Mouse (Mus musculus) limb, embryonic 15.5 days (tissue): ENCODE data around the gene Fetub. TPM values are rescaled to one million over a fixed set of nuclear protein-coding genes. Genes with fewer than 3 reads are reported as not detected.

ENCODE experiments used
- ATAC-seq: fragments of 200-750 bp; cut with Nextera tagmentation; 2 replicates; pipeline ENCODE4 v1.8.0; 2017; ENCODE audit warnings: low read depth, moderate TSS enrichment; ENCODE audit not compliant: insufficient number of reproducible peaks, low FRiP score, low TSS enrichment
- H3K27ac ChIP-seq: fragments of 300-500 bp; sonication (generic); 2 replicates; pipeline ENCODE4 v1.5.1; 2015; ENCODE audit warnings: moderate library complexity, mild to moderate bottlenecking, inconsistent platforms
- H3K27me3 ChIP-seq: fragments of 300-500 bp; sonication (generic); 2 replicates; pipeline ENCODE4 v1.6.1; 2015; ENCODE audit warnings: inconsistent platforms
- H3K36me3 ChIP-seq: fragments of 300-500 bp; sonication (generic); 2 replicates; pipeline ENCODE4 v1.6.1; 2015; ENCODE audit warnings: inconsistent platforms
- H3K4me1 ChIP-seq: fragments of 300-500 bp; sonication (generic); 2 replicates; pipeline ENCODE4 v1.6.1; 2015; ENCODE audit warnings: inconsistent platforms
- H3K4me2 ChIP-seq: fragments of 300-500 bp; sonication (generic); 2 replicates; pipeline ENCODE4 v1.6.1; 2015; ENCODE audit warnings: mild to moderate bottlenecking, inconsistent platforms
- H3K4me3 ChIP-seq: fragments of 300-500 bp; sonication (generic); 2 replicates; pipeline ENCODE4 v1.5.1; 2015; ENCODE audit warnings: mild to moderate bottlenecking, inconsistent platforms
- H3K9ac ChIP-seq: fragments of 300-500 bp; sonication (generic); 2 replicates; pipeline ENCODE4 v1.6.1; 2015; ENCODE audit warnings: inconsistent platforms
- H3K9me3 ChIP-seq: fragments of 300-500 bp; sonication (generic); 2 replicates; pipeline ENCODE4 v1.6.1; 2016; ENCODE audit warnings: inconsistent platforms
- WGBS: fragments of 180-500 bp; shearing (Covaris S2); methylation state at CpG from one replicate; pipeline ENCODE4 v1.1.7; 2015; 5-methylcytosine and 5-hydroxymethylcytosine counted together
- polyA plus RNA-seq: library from polyadenylated mRNA; unstranded; fragments of >200 nt; fragmentation: Nextera tagmentation; extraction: Ambion mirVana; gene quantifications from 2 replicates; pipeline ENCODE4 v1.2.1, GENCODE M21; 2015

Gene Fetub
- polyA plus RNA-seq, 1 experiment from 2014 or later: 2.3 TPM

DNA sequence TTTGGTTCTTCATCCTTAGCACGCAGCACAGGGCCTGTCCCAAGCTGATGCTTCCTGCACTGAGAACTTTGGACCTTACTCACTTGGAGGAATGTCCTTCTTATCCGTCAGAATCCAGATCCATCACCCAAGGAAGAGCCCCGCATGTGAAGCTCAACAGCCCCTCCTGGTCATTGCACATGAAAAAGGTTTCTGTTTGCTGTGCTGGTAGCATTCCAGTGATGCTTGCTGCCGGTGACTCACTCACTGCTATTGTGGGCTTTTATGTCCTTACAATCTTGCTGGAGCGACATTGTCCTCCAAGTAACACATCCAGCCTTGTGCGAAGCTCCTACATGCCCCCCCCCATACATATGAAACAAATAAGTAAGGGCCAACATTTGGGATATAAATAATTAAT lies 5.2 kb upstream of the Fetub start:
- no peak overlapping the region for H3K4me3 ChIP-seq
- WGBS: 83% methylated on average over 6 of the region's 6 CpGs

DNA sequence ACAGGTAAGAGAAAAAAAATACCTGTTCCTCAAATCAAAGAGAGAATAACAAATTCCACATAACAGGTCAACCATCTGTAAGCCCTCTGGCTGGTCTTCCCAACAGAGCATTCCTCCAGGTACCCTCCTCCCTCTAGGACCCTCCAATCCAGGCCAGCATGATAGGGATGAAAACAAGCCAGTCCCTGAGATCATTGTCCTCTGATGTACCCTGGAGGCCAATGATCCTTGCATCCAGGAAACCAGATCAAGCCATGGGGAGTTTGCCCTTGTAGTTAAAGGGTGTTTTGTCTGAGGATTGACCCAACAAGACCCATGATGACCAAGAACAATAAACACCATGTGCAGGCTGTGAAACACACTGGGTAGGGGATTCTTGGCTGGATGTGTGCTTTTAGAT lies 3.9 kb upstream of the Fetub start:
- Histone ChIP-seq H3K4me1 (no peaks in the 10 kb centered on the region), H3K36me3 (no peaks in the 10 kb centered on the region), H3K4me3 (no peak overlapping the region), H3K9me3 (no peaks in the 10 kb centered on the region), H3K9ac (no peak overlapping the region), H3K27me3 (no peaks in the 10 kb centered on the region), H3K27ac (no peak overlapping the region), H3K4me2 (no peak overlapping the region)
- no peak for ATAC-seq

More for the DNA sequence above, 5.2 kb upstream of the Fetub start:
- no peak overlapping the region for H3K9ac ChIP-seq
- no peaks in the 10 kb centered on the region for H3K4me1 ChIP-seq
- H3K27ac ChIP-seq: no peak overlapping the region
- ATAC-seq: no peak
- H3K9me3 ChIP-seq: no peaks in the 10 kb centered on the region
- H3K4me2 ChIP-seq: no peak overlapping the region
- no peaks in the 10 kb centered on the region for H3K36me3 ChIP-seq
- H3K27me3 ChIP-seq: no peaks in the 10 kb centered on the region

DNA sequence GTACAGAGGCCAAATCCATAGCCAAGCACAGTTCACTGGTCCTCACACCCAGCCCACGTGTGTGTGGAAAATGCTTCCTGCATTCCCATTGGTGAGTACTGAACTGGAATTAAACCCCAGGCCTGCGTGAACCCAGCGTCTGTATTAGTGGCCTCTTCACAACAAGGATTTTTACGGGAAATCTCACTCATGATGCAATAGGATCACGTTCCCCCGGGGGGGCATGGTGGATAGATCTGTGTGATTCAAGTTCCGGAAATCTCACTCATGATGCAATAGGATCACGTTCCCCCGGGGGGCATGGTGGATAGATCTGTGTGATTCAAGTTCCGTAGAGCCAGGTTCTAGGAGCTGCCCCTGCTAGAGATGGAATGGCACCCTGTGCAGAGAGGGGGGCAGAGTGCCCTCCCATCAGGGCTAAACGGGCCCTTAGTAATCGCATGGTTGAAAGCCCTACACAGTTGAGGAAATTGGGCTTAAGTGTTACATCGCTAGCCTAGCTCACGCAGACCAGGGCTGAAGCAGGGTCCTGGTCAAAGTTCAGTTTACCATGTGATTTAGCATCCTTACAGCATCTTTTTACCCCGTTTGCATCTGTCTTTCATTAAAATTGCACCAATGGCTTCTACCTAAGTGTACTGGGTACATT lies 654 bp downstream of the Fetub start:
- H3K4me1 ChIP-seq: 0 out of 2 replicates have a peak, but pooled peaks cover 2% of the 10 kb centered on the region
- no peak overlapping the region for H3K9ac ChIP-seq
- 49% methylated on average over 15 of the region's 15 CpGs for WGBS
- no peak overlapping the region for H3K4me3 ChIP-seq
- no peaks in the 10 kb centered on the region for H3K36me3 ChIP-seq
- no peaks in the 10 kb centered on the region for H3K9me3 ChIP-seq
- H3K4me2 ChIP-seq: no peak overlapping the region
- no peaks in the 10 kb centered on the region for H3K27me3 ChIP-seq
- no peak overlapping the region for H3K27ac ChIP-seq
- ATAC-seq: no peak

- Histone ChIP-seq H3K4me2 (no peak overlapping the region), H3K9me3 (no peaks in the 10 kb centered on the region), H3K27me3 (no peaks in the 10 kb centered on the region), H3K4me1 (0 out of 2 replicates have a peak, but pooled peaks cover 2% of the 10 kb centered on the region), H3K36me3 (no peaks in the 10 kb centered on the region), H3K4me3 (no peak overlapping the region), H3K27ac (no peak overlapping the region), H3K9ac (no peak overlapping the region)
- ATAC-seq: no peak; the same call in 1 of the 2 replicates
- WGBS: 47% methylated on average over 18 of the region's 18 CpGs
These were observed 2.1 kb downstream of the Fetub start for GRCm38 (mm10) chr16:22919971-22920854.

DNA sequence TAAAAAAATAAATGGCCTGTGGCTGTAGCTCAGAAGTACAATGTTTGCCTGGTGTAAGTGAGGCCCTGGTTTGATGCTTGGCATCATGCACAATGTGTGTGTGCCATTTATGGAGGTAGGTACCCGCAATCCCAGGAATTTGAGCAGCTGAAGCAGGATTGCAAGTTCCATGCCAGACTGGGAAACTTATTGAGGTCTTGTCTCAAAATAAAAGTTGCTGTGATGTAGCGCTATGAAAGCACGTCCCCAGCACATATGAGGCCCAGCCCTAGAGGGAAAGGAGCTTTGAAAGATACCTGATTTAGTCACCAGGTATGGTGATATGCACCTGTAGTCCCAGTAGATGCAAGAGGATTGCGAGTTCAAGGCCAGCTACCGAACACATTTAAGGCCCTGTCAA lies 3.6 kb downstream of the Fetub start:
- H3K9ac ChIP-seq: no peak overlapping the region
- no peak overlapping the region for H3K4me2 ChIP-seq
- no peak overlapping the region for H3K27ac ChIP-seq
- no peak overlapping the region for H3K4me3 ChIP-seq
- WGBS: 90% methylated on average over 5 of the region's 5 CpGs
- H3K27me3 ChIP-seq: no peaks in the 10 kb centered on the region
- H3K9me3 ChIP-seq: no peaks in the 10 kb centered on the region
- H3K36me3 ChIP-seq: no peaks in the 10 kb centered on the region
- no peak for ATAC-seq
- 0 out of 2 replicates have a peak, but pooled peaks cover 2% of the 10 kb centered on the region for H3K4me1 ChIP-seq

- 74% methylated on average over 4 of the region's 4 CpGs for WGBS
These were observed 4.3 kb downstream of the Fetub start for GRCm38 (mm10) chr16:22922433-22922832.

DNA sequence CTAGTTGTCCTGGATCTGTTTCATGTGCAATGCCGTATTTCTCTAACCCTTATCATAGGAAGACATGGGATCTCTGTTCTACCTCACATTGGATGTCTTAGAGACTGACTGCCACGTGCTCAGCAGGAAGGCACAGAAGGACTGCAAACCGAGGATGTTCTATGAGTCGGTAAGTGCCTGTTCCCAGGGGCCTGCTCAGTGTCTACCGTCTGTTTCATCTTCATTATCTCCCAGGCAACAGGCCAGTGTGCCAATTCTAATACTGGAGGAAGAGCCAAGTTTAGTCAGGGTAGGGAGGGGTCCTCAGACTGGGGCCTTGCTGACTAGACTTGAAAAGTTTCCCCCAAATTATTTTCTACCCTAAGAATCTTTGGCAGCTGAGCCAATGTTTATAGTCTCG lies 11.4 kb downstream of the Fetub start:
- no peak for ATAC-seq
- no peak overlapping the region for H3K9ac ChIP-seq
- H3K27me3 ChIP-seq: no peaks in the 10 kb centered on the region
- no peak overlapping the region for H3K4me3 ChIP-seq
- no peaks in the 10 kb centered on the region for H3K36me3 ChIP-seq
- H3K9me3 ChIP-seq: no peaks in the 10 kb centered on the region
- no peaks in the 10 kb centered on the region for H3K4me1 ChIP-seq
- no peak overlapping the region for H3K4me2 ChIP-seq
- H3K27ac ChIP-seq: no peak overlapping the region
- 71% methylated on average over 6 of the region's 6 CpGs for WGBS

More at GRCm38 (mm10) chr16:22922433-22922832, 4.3 kb downstream of the Fetub start:
- ATAC-seq: no peak
- Histone ChIP-seq H3K27me3 (no peaks in the 10 kb centered on the region), H3K4me3 (no peak overlapping the region), H3K9me3 (no peaks in the 10 kb centered on the region), H3K4me1 (0 out of 2 replicates have a peak, but pooled peaks cover 2% of the 10 kb centered on the region), H3K36me3 (no peaks in the 10 kb centered on the region), H3K9ac (no peak overlapping the region), H3K4me2 (no peak overlapping the region), H3K27ac (no peak overlapping the region)

DNA sequence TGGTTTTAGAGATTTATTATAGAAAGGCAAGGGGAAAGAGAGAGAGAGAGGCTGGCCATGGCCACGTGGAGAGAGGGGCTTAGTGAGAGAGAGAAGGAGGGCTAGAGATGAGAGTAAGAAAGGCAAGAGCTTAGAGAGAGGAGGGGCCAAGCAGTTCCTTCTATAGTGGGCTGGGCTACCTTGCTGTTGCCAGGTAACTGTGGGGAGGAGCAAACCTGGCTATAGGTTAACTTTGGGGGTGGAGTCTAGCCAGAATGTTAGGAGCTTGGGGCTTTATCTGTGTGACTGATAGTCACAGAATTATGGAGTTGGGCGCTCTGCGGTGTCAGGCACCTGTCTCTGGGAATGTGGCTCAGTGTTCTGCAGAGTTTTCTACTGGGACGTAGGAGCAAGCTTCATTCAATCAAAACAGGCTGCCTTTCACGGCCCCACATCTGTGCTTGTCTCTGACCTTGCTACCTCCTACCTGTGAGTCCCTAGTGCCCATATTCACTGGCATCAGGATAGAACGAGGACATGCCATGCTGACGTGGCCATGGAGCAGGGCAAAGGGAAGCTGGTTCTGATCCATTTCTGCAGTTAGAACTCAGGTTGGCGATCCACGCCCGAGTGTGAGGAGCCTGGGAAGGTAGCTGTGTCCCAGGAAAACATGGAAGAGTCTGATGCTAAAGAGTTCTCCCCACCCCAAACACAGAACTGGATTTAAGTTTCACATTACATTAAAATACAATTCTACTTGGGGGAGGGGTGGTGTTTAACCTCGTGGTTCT lies 13.5 kb downstream of the Fetub start:
- ATAC-seq: no peak
- no peak overlapping the region for H3K27ac ChIP-seq
- no peak overlapping the region for H3K9ac ChIP-seq
- no peak overlapping the region for H3K4me2 ChIP-seq
- H3K36me3 ChIP-seq: no peaks in the 10 kb centered on the region
- H3K27me3 ChIP-seq: no peaks in the 10 kb centered on the region
- no peak overlapping the region for H3K4me3 ChIP-seq
- no peaks in the 10 kb centered on the region for H3K9me3 ChIP-seq
- no peaks in the 10 kb centered on the region for H3K4me1 ChIP-seq
- WGBS: 82% methylated on average over 11 of the region's 11 CpGs

DNA sequence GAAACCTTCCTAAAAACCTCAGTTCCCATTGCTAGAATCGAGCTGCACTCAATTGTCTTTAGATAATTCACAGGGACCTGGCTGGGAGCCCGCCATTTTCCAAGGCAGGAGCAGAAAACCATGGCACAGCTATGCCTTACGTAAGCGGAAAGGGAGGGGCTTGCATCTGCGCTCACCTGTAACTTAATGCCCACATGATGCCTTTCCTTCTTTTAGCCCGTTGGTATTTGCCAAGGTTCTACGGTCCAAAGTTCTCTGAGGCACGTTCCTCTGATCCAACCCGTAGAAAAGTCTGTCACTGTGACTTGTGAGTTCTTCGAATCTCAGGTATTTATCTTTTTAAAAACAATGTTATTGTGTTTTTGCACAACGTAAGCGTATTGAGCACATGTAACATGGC lies 19.5 kb downstream of the Fetub start:
- 85% methylated on average over 12 of the region's 12 CpGs for WGBS
- ATAC-seq: no peak
- no peaks in the 10 kb centered on the region for H3K4me1 ChIP-seq
- H3K9ac ChIP-seq: no peak overlapping the region
- no peak overlapping the region for H3K27ac ChIP-seq
- H3K4me3 ChIP-seq: no peak overlapping the region
- H3K9me3 ChIP-seq: no peaks in the 10 kb centered on the region
- no peak overlapping the region for H3K4me2 ChIP-seq
- H3K36me3 ChIP-seq: no peaks in the 10 kb centered on the region
- H3K27me3 ChIP-seq: no peaks in the 10 kb centered on the region

- 77% methylated on average over 2 of the region's 2 CpGs for WGBS
- no peak for ATAC-seq
These were observed 20.4 kb downstream of the Fetub start for GRCm38 (mm10) chr16:22938541-22938940.

GRCm38 (mm10) chr16:22939120-22939695 lies 21.1 kb downstream of the Fetub start:
- ATAC-seq: no peak
- WGBS: 81% methylated on average over 8 of the region's 8 CpGs
- no peak overlapping the region for H3K27ac ChIP-seq
- H3K4me3 ChIP-seq: no peak overlapping the region
- H3K4me2 ChIP-seq: no peak overlapping the region
- H3K9ac ChIP-seq: no peak overlapping the region
- H3K9me3 ChIP-seq: no peaks in the 10 kb centered on the region
- H3K36me3 ChIP-seq: no peaks in the 10 kb centered on the region
- no peaks in the 10 kb centered on the region for H3K27me3 ChIP-seq
- H3K4me1 ChIP-seq: no peaks in the 10 kb centered on the region

More at GRCm38 (mm10) chr16:22938541-22938940, 20.4 kb downstream of the Fetub start:
- H3K36me3 ChIP-seq: no peaks in the 10 kb centered on the region
- H3K9ac ChIP-seq: no peak overlapping the region
- H3K9me3 ChIP-seq: no peaks in the 10 kb centered on the region
- no peaks in the 10 kb centered on the region for H3K4me1 ChIP-seq
- H3K27ac ChIP-seq: no peak overlapping the region
- H3K4me3 ChIP-seq: no peak overlapping the region
- no peak overlapping the region for H3K4me2 ChIP-seq
- H3K27me3 ChIP-seq: no peaks in the 10 kb centered on the region
